Comparison of ENCODE assay signal across 9 mouse cellular contexts in genomic region chr10:95297690-95298104, GRCm38 (mm10). TPM values are rescaled to one million over a fixed set of nuclear protein-coding genes. Genes with fewer than 3 reads are reported as not detected.
DNase-seq lines count a peak whose midpoint lies in the region; ATAC-seq and TF ChIP-seq lines count a peak whose summit lies in the region.
"Had no signal": no experiment of that assay in that cellular context is flagged by ENCODE, and none has a peak within 500 bp of the region (broad histone marks: within the 10 kb centered on the region; RNA-seq: fewer than 3 reads in every experiment).

No protein-coding gene starts in this region.

- 56% methylated on average over 9 of the region's 9 CpGs for WGBS in hindbrain, embryonic 12.5 days
- WGBS in hindbrain, embryonic 11.5 days, result 69% methylated on average over 9 of the region's 9 CpGs
- WGBS in heart, adult 2 months, result 28% methylated on average over 9 of the region's 9 CpGs
- WGBS in liver, embryonic 15.5 days (ENCODE audit: insufficient replicate concordance), result 9% methylated on average over 9 of the region's 9 CpGs

- H3K4me3 ChIP-seq in hindbrain, embryonic 12.5 days, result no peak overlapping the region
- H3K4me3 ChIP-seq in hindbrain, embryonic 11.5 days (ENCODE audit: low read depth, low read length), result no peak overlapping the region
- H3K4me3 ChIP-seq in heart, adult 2 months, result 0 out of 2 replicates have a peak overlapping the region, but pooled peaks have one; percentile 1
- H3K4me3 ChIP-seq in liver, embryonic 15.5 days (replicated peaks), result no peak overlapping the region
- H3K4me3 ChIP-seq: embryonic facial prominence, embryonic 13.5 days had no signal

- H3K9ac ChIP-seq in hindbrain, embryonic 12.5 days, result no peak overlapping the region
- H3K9ac ChIP-seq in hindbrain, embryonic 11.5 days (ENCODE audit: low read depth, low read length), result no peak overlapping the region
- H3K9ac ChIP-seq in heart, adult 2 months (ENCODE audit: low read depth, low read length), result peak overlapping the region; percentile 31
- H3K9ac ChIP-seq in liver, embryonic 15.5 days, result no peak overlapping the region
- H3K9ac ChIP-seq: embryonic facial prominence, embryonic 13.5 days had no signal

- H3K9me3 ChIP-seq in hindbrain, embryonic 12.5 days (replicated peaks), result no peaks in the 10 kb centered on the region
- no peaks in the 10 kb centered on the region for H3K9me3 ChIP-seq in hindbrain, embryonic 11.5 days (ENCODE audit: control insufficient read depth, low read length)
- no peaks in the 10 kb centered on the region for H3K9me3 ChIP-seq in liver, embryonic 15.5 days (replicated peaks)
- H3K9me3 ChIP-seq: embryonic facial prominence, embryonic 13.5 days had no signal

- no peaks in the 10 kb centered on the region for H3K79me2 ChIP-seq in heart, adult 2 months (replicated peaks; ENCODE audit: control insufficient read depth, insufficient read depth, low read length)

- H3K4me2 ChIP-seq in hindbrain, embryonic 12.5 days (replicated peaks), result no peak overlapping the region
- no peak overlapping the region for H3K4me2 ChIP-seq in hindbrain, embryonic 11.5 days (replicated peaks; ENCODE audit: low read depth, low read length)
- peak overlapping the region; percentile 41 for H3K4me2 ChIP-seq in liver, embryonic 15.5 days
- H3K4me2 ChIP-seq: embryonic facial prominence, embryonic 13.5 days had no signal

- intact Hi-C loops in heart, adult 2 months (cut with DNase I), result loop anchor here (2.0 to 5.0 kb wide), 2 partner anchors 15 to 35 kb away; no protein-coding TSS in a partner anchor

- no peak for DNase-seq in hindbrain, embryonic 11.5 days (ENCODE audit: low spot score)
- DNase-seq in brain, adult 2 months (ENCODE audit: low read depth, low spot score), result peak; percentile 51
- DNase-seq in heart, adult 2 months, result peak; percentile 60 to 64
- DNase-seq in thymus, postnatal 36 days, result no peak
- no peak for DNase-seq in urinary bladder, adult 18-20 months (ENCODE audit: low spot score in 2 of 2)
- DNase-seq in embryo, embryonic 10.5 days (ENCODE audit: low spot score), result no peak

- TF ChIP-seq POLR2A in heart, adult 2 months (IDR thresholded peaks at IDR 0.05; ENCODE audit: insufficient read depth, low read depth, low read length), result no peak; the same call in 1 of the 2 replicates

- H3K4me1 ChIP-seq in hindbrain, embryonic 12.5 days, result peaks cover 16% of the 10 kb centered on the region
- H3K4me1 ChIP-seq in hindbrain, embryonic 11.5 days (replicated peaks; ENCODE audit: control insufficient read depth, insufficient read depth, low read length), result no peaks in the 10 kb centered on the region; the same call in 1 of the 2 replicates
- peaks cover 11% of the 10 kb centered on the region for H3K4me1 ChIP-seq in heart, adult 2 months (ENCODE audit: control insufficient read depth, insufficient read depth, low read length)
- peaks cover 28% of the 10 kb centered on the region for H3K4me1 ChIP-seq in liver, embryonic 15.5 days (replicated peaks)

- TF ChIP-seq CTCF in heart, adult 2 months (IDR thresholded peaks at IDR 0.05), result no peak

- no peaks in the 10 kb centered on the region for H3K36me3 ChIP-seq in hindbrain, embryonic 12.5 days
- H3K36me3 ChIP-seq in hindbrain, embryonic 11.5 days (ENCODE audit: control insufficient read depth, insufficient read depth, low read length), result no peaks in the 10 kb centered on the region
- H3K36me3 ChIP-seq in heart, adult 2 months (ENCODE audit: control insufficient read depth, insufficient read depth, low read length), result peaks cover 5% of the 10 kb centered on the region; the same call in 1 of the 2 replicates
- no peaks in the 10 kb centered on the region for H3K36me3 ChIP-seq in liver, embryonic 15.5 days (replicated peaks)
- H3K36me3 ChIP-seq: embryonic facial prominence, embryonic 13.5 days had no signal

- 0 out of 2 replicates have a peak, but pooled peaks have one; percentile 46 for ATAC-seq in hindbrain, embryonic 12.5 days (ENCODE audit: low FRiP score)
- no peak for ATAC-seq in hindbrain, embryonic 11.5 days (ENCODE audit: low FRiP score)
- ATAC-seq in liver, embryonic 15.5 days (ENCODE audit: insufficient read depth), result peak; percentile 90

- H3K27me3 ChIP-seq in hindbrain, embryonic 12.5 days, result no peaks in the 10 kb centered on the region
- no peaks in the 10 kb centered on the region for H3K27me3 ChIP-seq in hindbrain, embryonic 11.5 days (ENCODE audit: control insufficient read depth, insufficient read depth, low read length)
- no peaks in the 10 kb centered on the region for H3K27me3 ChIP-seq in heart, adult 2 months (ENCODE audit: control insufficient read depth, insufficient read depth, low read length)
- H3K27me3 ChIP-seq in liver, embryonic 15.5 days, result no peaks in the 10 kb centered on the region
- H3K27me3 ChIP-seq: embryonic facial prominence, embryonic 13.5 days had no signal

- H3K27ac ChIP-seq in hindbrain, embryonic 12.5 days, result no peak overlapping the region
- no peak overlapping the region for H3K27ac ChIP-seq in hindbrain, embryonic 11.5 days (ENCODE audit: low read depth, low read length)
- peak overlapping the region; percentile 82 for H3K27ac ChIP-seq in heart, adult 2 months
- no peak overlapping the region; the same call in 1 of the 2 replicates for H3K27ac ChIP-seq in liver, embryonic 15.5 days (replicated peaks)
- H3K27ac ChIP-seq: embryonic facial prominence, embryonic 13.5 days had no signal

- peak; percentile 78; the same call in 1 of the 2 replicates for TF ChIP-seq EP300 in heart, adult 2 months (IDR thresholded peaks at IDR 0.05; ENCODE audit: insufficient read depth, low read depth, low read length)

RNA-seq across cellular contexts. Expression of gene Cradd, which starts 26.2 kb away (rescaled TPM):
- polyA plus RNA-seq in hindbrain, embryonic 12.5 days (2016; fragmentation: Nextera tagmentation; extraction: Ambion mirVana), result 12.0 and 12.4 TPM in 2 replicates
- 16.0 and 17.6 TPM in 2 replicates for polyA plus RNA-seq in hindbrain, embryonic 11.5 days (2014; fragmentation: Nextera tagmentation; extraction: Ambion mirVana)
- total RNA-seq in heart, adult 2 months (2021), result 10 to 100 TPM in 1 of 2 experiments, 1 to 10 TPM in 1; 9.9 to 10.3 TPM
- polyA plus RNA-seq in heart, adult 2 months (2012; rRNA removed), result 15.1 and 15.7 TPM in 2 replicates
- 3.6 and 4.2 TPM in 2 replicates for polyA plus RNA-seq in liver, embryonic 15.5 days (2015; fragmentation: Nextera tagmentation; extraction: Ambion mirVana)

Comparison
In these comparisons a context has a peak if more than half of its experiments do, and no peak if none do; other contexts are left out.
1. DNase-seq: peak in brain, adult 2 months (single experiment) and heart, adult 2 months (2 of 2); none in hindbrain, embryonic 11.5 days (single experiment), thymus, postnatal 36 days (0 of 2), urinary bladder, adult 18-20 months (0 of 2) and embryo, embryonic 10.5 days (single experiment).